ENCODE assay signal across 26 mouse cellular contexts in genomic region chr3:94814063-94814462, GRCm38 (mm10). TPM values are rescaled to one million over a fixed set of nuclear protein-coding genes. Genes with fewer than 3 reads are reported as not detected.
"Had no signal": no experiment of that assay in that cellular context is flagged by ENCODE, and none has a peak within 500 bp of the region (broad histone marks: within the 10 kb centered on the region; RNA-seq: fewer than 3 reads in every experiment).

No protein-coding gene starts in this region.

- H3K27me3 ChIP-seq: heart, embryonic 13.5 days; heart, embryonic 15.5 days; hindbrain, embryonic 13.5 days; hindbrain, embryonic 15.5 days; kidney, embryonic 15.5 days; limb, embryonic 13.5 days; limb, embryonic 15.5 days had no signal

- H3K4me1 ChIP-seq: hindbrain, embryonic 13.5 days; hindbrain, embryonic 15.5 days; kidney, embryonic 15.5 days; limb, embryonic 13.5 days; limb, embryonic 15.5 days; liver, embryonic 12.5 days had no signal

- H3K9me3 ChIP-seq: heart, embryonic 13.5 days; heart, embryonic 15.5 days; hindbrain, embryonic 13.5 days; hindbrain, embryonic 15.5 days; kidney, embryonic 15.5 days; limb, embryonic 13.5 days; limb, embryonic 15.5 days; liver, embryonic 12.5 days had no signal

- H3K4me3 ChIP-seq: gastrocnemius, adult 2 months; heart, adult 2 months; heart, embryonic 13.5 days; heart, embryonic 15.5 days; hindbrain, embryonic 13.5 days; hindbrain, embryonic 15.5 days; kidney, embryonic 15.5 days; limb, embryonic 13.5 days; limb, embryonic 15.5 days; liver, embryonic 12.5 days had no signal

- H3K27ac ChIP-seq: gastrocnemius, adult 2 months; heart, adult 2 months; heart, embryonic 13.5 days; heart, embryonic 15.5 days; hindbrain, embryonic 13.5 days; hindbrain, embryonic 15.5 days; hindbrain, postnatal 0 days; kidney, embryonic 15.5 days; kidney, postnatal 0 days; limb, embryonic 13.5 days; limb, embryonic 15.5 days; liver, embryonic 12.5 days; liver, embryonic 14.5 days had no signal

- H3K9ac ChIP-seq: heart, embryonic 13.5 days; heart, embryonic 15.5 days; hindbrain, embryonic 13.5 days; hindbrain, embryonic 15.5 days; kidney, embryonic 15.5 days; limb, embryonic 13.5 days; limb, embryonic 15.5 days; liver, embryonic 12.5 days; liver, embryonic 14.5 days had no signal

- H3K4me2 ChIP-seq: heart, embryonic 11.5 days; heart, embryonic 13.5 days; heart, embryonic 15.5 days; hindbrain, embryonic 13.5 days; hindbrain, embryonic 15.5 days; kidney, embryonic 15.5 days; limb, embryonic 13.5 days; limb, embryonic 15.5 days; liver, embryonic 12.5 days had no signal

- DNase-seq: gastrocnemius, adult 2 months; gastrocnemius, postnatal 10 days; gastrocnemius, postnatal 25 days; heart, adult 2 months; heart, postnatal 14 days; heart, postnatal 36 days; kidney, adult 18-20 months; kidney, adult 9 months; kidney, postnatal 14 days; kidney, postnatal 36 days; layer of hippocampus, adult 9-11 months; layer of hippocampus, postnatal 36 days; left cerebral cortex, postnatal 4 days had no signal

- H3K36me3 ChIP-seq: heart, embryonic 13.5 days; heart, embryonic 15.5 days; hindbrain, embryonic 13.5 days; hindbrain, embryonic 15.5 days; kidney, embryonic 15.5 days; limb, embryonic 13.5 days; limb, embryonic 15.5 days; liver, embryonic 12.5 days had no signal

- ATAC-seq: hindbrain, postnatal 0 days; liver, embryonic 12.5 days had no signal

RNA-seq across cellular contexts. Expression of gene Cgn, which starts 27.8 kb away (rescaled TPM):
- total RNA-seq: gastrocnemius, postnatal 25 days; hematopoietic stem cell, adult 5-6 weeks had no signal
